Mouse (Mus musculus): ENCODE measurements at regions not wholly inside any gene's neighbourhood (a gene's known extent, or its start where the extent isn't known, plus 50 kb on each side); places are given as distances from the start of the nearest gene placed in this dataset.

DNA sequence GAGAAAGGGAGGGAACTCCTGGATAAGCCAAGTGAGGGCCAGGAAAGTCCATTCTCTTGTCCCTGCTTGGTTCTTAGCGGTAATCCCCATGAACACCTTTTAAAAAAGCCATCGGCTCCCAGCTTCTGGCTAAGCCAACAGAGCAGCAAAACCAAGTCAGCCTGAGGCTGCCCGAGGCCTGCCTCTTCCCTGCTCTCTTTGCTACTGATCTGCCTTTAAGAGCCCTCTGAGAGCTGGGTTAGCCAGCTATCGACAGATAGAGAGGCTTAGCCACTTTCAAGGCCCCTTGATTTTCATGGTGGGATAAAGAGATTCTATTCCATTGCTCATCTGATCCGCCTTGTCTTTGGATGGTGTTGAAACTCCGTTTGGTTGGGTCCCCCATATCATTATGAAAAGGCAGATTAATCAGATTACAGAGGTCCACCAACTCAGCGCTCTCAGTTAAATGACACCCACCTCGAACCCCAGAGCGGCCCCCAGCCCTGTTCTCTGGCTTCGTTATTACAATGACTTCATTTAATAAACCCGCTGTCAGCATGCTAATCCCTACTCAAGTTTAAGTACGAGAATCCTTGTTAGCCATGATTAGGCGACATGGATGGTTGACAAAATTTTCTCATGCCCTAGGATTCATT is 66.1 kb downstream of the Slc4a3 start:
- DNase-seq: no peak
- intact Hi-C loops (cut with DNase I): no loop called here

DNA sequence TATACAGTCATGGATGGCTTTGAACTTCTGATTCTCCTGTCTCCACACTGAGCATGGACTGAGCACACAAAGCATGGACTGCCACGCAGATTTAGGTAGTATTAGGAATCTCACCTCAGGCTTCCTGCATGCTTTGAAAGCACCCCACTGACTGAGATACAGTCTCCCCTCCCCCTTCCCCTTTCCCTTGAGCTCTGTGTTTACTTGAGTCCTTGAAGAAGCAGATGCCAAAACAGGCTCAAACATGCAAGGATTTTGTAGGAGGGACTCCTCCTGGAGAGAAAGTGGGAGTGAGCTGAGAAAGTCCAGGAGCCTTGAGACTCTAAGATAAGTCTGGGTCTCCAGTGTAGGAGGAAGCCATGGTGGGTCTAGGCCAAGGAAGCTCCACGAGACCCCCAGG is 67.1 kb downstream of the Slc4a3 start:
- DNase-seq: no peak
- intact Hi-C loops (cut with DNase I): no loop called here

DNA sequence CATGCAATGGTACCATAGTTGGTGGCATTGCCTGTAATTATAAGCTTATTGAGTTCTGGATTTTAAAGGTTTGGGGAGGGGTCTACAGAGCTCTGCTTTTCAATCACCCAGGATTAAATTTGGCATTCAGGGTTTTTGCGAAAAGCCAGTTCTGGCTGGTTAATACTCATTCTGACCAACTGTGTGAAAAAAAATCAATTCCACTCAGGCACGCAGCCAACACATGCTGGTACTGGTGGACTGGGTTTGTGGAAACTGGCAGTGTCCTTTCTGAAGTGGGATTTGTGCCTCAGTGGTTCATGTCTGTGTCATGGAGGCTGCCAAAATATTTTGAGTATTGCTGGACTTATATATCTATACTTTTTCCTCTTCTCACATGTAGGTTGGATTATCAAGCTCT is 70.9 kb downstream of the Slc4a3 start:
- no peak for DNase-seq
- intact Hi-C loops (cut with DNase I): no loop called here

DNA sequence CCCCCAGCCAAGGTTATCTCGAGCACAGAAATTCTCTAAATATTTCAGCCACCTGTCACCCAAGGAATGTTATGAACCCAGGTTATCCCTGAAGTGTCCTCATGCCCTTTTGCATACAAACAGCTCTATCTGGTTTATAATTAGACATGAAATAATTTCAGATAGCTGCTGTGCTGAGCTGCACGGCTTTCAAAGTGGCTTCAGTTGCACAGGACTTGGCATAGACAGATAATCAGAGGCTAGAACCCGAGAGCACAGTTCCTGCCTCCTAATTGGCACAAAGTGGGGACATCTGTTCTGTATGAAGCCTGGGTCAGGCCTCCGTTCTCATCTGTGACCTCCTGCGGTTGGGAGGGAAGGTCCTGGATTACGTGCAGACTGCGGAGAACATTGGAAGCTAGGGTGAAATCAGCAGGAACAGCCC is 72.3 kb downstream of the Slc4a3 start:
- peak; percentile 32 to 35 for DNase-seq
- intact Hi-C loops (cut with DNase I): no loop called here

- intact Hi-C loops (cut with DNase I): no loop called here
- DNase-seq: no peak
These were observed 84.2 kb downstream of the Slc4a3 start for GRCm38 (mm10) chr1:75630287-75630686.

DNA sequence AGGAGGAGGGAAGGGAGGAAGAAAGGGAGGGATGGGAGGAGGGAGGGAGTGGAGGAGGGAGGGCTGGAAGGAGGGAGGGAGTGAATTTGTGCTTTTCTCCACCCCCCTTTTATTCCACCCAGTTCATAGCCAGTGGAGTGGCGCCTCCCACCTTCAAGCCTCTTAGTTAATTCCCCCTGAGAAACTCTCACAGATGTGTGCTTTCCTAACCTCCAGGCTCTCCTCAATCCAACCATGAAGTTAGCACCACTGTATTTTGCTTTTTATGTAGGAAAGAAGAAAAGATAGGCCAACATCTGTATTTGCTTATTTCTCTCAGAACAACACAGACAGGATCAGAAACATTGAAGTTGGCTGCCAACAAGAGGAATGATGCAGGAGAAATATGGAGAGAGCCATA is 85.7 kb downstream of the Slc4a3 start:
- intact Hi-C loops (cut with DNase I): no loop called here
- DNase-seq: no peak

- intact Hi-C loops (cut with DNase I): no loop called here
These were observed 89.5 kb downstream of the Slc4a3 start for GRCm38 (mm10) chr1:75635591-75635990.

GRCm38 (mm10) chr1:75639031-75640001 is 93.2 kb downstream of the Slc4a3 start:
- intact Hi-C loops (cut with DNase I): no loop called here
- no peak for DNase-seq

More at GRCm38 (mm10) chr1:75635591-75635990, 89.5 kb downstream of the Slc4a3 start:
- no peak for DNase-seq

- DNase-seq: no peak
- intact Hi-C loops (cut with DNase I): no loop called here
These were observed 96.4 kb downstream of the Slc4a3 start for GRCm38 (mm10) chr1:75642496-75642895.

DNA sequence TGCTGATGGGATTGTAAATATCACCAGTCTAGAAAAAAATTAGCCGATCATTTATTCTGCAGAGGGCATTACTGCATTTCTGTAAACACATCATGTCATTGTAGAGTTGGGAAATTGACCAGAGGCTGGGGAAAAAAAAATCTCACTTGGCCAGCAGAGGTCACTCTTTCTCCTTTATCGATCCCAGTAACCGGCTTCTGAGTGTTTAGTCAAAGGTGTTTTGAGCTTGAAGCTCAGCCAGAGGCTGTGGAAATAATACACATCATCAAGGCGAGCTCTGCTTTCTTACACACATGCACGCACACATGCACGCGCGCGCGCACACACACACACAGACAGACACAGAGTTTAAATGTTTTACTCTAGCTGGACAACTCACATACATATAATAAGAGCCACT is 106.5 kb downstream of the Slc4a3 start:
- intact Hi-C loops (cut with DNase I): loop anchor here (2.0 to 10.0 kb wide), 4 partner anchors 264 to 1752 kb away; no protein-coding TSS in a partner anchor
- DNase-seq: peak; percentile 61 to 79

GRCm38 (mm10) chr1:75652987-75653573 is 107.0 kb downstream of the Slc4a3 start:
- intact Hi-C loops (cut with DNase I): loop anchor here (1.0 to 10.0 kb wide), 5 partner anchors 264 to 1864 kb away; no protein-coding TSS in a partner anchor

DNA sequence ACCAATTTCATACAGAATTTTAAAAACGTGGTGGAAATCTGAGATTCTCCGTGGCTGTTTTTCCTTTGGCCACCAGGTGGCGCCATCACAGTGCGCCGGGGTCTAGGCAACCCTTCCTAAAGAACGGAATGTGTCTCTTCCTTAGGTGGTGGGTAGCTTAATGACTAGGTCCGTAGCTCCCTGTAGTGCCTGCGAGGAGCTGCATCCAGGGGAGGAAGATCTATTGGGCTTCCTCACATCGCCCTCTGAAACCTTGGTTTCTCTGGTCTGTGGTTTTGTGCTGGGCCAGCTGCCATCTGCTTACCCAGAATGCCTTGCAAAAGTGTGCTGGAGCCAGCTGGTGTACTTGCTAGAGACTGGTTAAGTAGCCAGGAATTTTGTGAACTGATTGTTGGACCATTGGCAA is 107.6 kb downstream of the Slc4a3 start:
- intact Hi-C loops (cut with DNase I): loop anchor here (1.0 to 10.0 kb wide), 5 partner anchors 263 to 1864 kb away; no protein-coding TSS in a partner anchor
- DNase-seq: peak; percentile 85 to 89

More at GRCm38 (mm10) chr1:75652987-75653573, 107.0 kb downstream of the Slc4a3 start:
- DNase-seq: peak; percentile 5 to 12

DNA sequence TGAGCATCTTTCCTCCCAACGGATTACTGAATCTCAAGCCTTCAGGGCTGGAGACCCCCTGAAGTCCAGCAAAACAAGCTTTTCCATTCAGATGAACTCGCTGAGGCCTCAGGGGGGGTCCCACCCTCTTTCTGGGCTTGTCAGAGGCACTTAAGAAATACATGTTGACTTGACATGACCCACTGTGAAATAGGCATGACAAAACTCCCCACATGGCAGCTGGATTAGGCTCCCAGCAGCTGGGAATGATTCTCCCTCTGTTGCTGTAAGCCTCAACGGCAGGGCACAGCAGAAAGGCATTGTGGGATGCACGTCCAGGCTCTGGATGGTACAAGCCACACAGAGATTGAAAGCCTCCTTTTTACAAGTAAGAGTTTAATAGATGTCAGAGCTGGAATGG is 110.5 kb downstream of the Slc4a3 start:
- intact Hi-C loops (cut with DNase I): loop anchor here (10.0 kb wide), 2 partner anchors 738 to 1748 kb away; no protein-coding TSS in a partner anchor
- no peak for DNase-seq

- intact Hi-C loops (cut with DNase I): no loop called here
- DNase-seq: no peak
These were observed 114.5 kb downstream of the Slc4a3 start for GRCm38 (mm10) chr1:75660336-75661100.

GRCm38 (mm10) chr1:75662141-75662990 is 116.3 kb downstream of the Slc4a3 start:
- peak; percentile 54 to 64 for DNase-seq
- intact Hi-C loops (cut with DNase I): no loop called here

DNA sequence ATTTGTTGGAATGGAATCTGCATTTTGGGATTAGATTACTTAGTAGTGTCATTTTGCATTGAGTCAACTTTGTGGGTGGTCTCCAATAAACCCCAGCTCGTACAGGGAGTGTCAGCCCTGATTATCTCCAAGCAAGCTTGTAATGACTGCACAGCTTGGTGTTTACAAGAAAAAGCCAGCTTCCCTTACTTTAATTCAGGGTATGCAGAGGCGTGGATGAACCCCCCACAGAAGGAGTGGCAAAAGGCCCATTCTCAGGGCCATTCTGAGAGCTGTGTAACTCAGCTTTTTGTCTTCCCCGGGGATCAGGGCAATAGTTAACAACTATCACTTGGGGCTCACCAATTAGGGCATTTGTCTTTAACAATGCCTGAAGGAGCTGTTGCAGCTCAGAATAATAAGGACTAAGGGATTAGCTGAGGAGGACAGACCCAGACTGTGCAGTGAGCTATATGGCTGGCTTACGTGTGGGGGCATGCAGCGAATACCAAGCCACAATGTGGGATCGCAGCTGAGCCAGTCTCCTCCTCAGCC is 121.7 kb downstream of the Slc4a3 start:
- intact Hi-C loops (cut with DNase I): no loop called here
- no peak for DNase-seq

GRCm38 (mm10) chr1:75676295-75676694 is 130.2 kb downstream of the Slc4a3 start:
- intact Hi-C loops (cut with DNase I): no loop called here
- no peak for DNase-seq

- DNase-seq: no peak
- intact Hi-C loops (cut with DNase I): no loop called here
These were observed 131.6 kb downstream of the Slc4a3 start for GRCm38 (mm10) chr1:75677695-75678094.

GRCm38 (mm10) chr1:75678279-75678678 is 132.2 kb downstream of the Slc4a3 start:
- no peak for DNase-seq
- intact Hi-C loops (cut with DNase I): no loop called here

All from heart, postnatal 10 days (tissue).